Mouse (Mus musculus): ENCODE measurements at regions not wholly inside any gene's neighbourhood (a gene's known extent, or its start where the extent isn't known, plus 50 kb on each side); places are given as distances from the start of the nearest gene placed in this dataset.

GRCm38 (mm10) chr3:143340032-143340431, 458.2 kb upstream of the Pkn2 start:
- Histone ChIP-seq H3K27me3 (ENCODE audit: control insufficient read depth, insufficient read depth, low read length) (no peaks in the 10 kb centered on the region), H3K4me2 (ENCODE audit: low read depth) (no peak overlapping the region), H3K27ac (no peak overlapping the region), H3K4me1 (replicated peaks; ENCODE audit: control insufficient read depth in 2 of 2, insufficient read depth in 2 of 2, low read length in 1 of 2) (no peaks in the 10 kb centered on the region), H3K9ac (replicated peaks) (no peak overlapping the region), H3K4me3 (ENCODE audit: insufficient read depth in 1 of 2, low read depth in 2 of 2, low read length in 2 of 2) (no peak overlapping the region), H3K36me3 (replicated peaks; ENCODE audit: control insufficient read depth, insufficient read depth, low read depth) (no peaks in the 10 kb centered on the region), H3K9me3 (ENCODE audit: control insufficient read depth, low read length) (no peaks in the 10 kb centered on the region)
- no peak for TF ChIP-seq CTCF (IDR thresholded peaks at IDR 0.05; ENCODE audit: low read depth)
- no peak for TF ChIP-seq EP300 (IDR thresholded peaks at IDR 0.05; ENCODE audit: low read depth)
- DNase-seq (ENCODE audit: low read depth in 3 of 3, low spot score in 3 of 3): no peak
- WGBS (ENCODE audit: insufficient replicate concordance): 68% methylated on average over 7 of the region's 7 CpGs
- ATAC-seq (ENCODE audit: insufficient read depth): no peak

GRCm38 (mm10) chr3:143333339-143333738, 451.5 kb upstream of the Pkn2 start:
- no peaks in the 10 kb centered on the region for H3K36me3 ChIP-seq (replicated peaks; ENCODE audit: control insufficient read depth, insufficient read depth, low read depth)
- no peak overlapping the region for H3K27ac ChIP-seq
- H3K4me2 ChIP-seq (ENCODE audit: low read depth): no peak overlapping the region
- no peaks in the 10 kb centered on the region for H3K9me3 ChIP-seq (ENCODE audit: control insufficient read depth, low read length)
- H3K4me3 ChIP-seq (ENCODE audit: insufficient read depth in 1 of 2, low read depth in 2 of 2, low read length in 2 of 2): no peak overlapping the region
- H3K4me1 ChIP-seq (replicated peaks; ENCODE audit: control insufficient read depth in 2 of 2, insufficient read depth in 2 of 2, low read length in 1 of 2): no peaks in the 10 kb centered on the region
- ATAC-seq (ENCODE audit: insufficient read depth) (no peak), DNase-seq (ENCODE audit: low read depth in 3 of 3, low spot score in 3 of 3) (no peak)
- no peak overlapping the region for H3K9ac ChIP-seq (replicated peaks)
- TF ChIP-seq EP300 (IDR thresholded peaks at IDR 0.05; ENCODE audit: low read depth) (no peak), CTCF (IDR thresholded peaks at IDR 0.05; ENCODE audit: low read depth) (no peak)
- H3K27me3 ChIP-seq (ENCODE audit: control insufficient read depth, insufficient read depth, low read length): no peaks in the 10 kb centered on the region
- 82% methylated on average over 3 of the region's 3 CpGs for WGBS (ENCODE audit: insufficient replicate concordance)

GRCm38 (mm10) chr3:143328521-143328920, 446.7 kb upstream of the Pkn2 start:
- no peak overlapping the region for H3K4me2 ChIP-seq (ENCODE audit: low read depth)
- DNase-seq (ENCODE audit: low read depth in 3 of 3, low spot score in 3 of 3) (no peak), ATAC-seq (ENCODE audit: insufficient read depth) (no peak)
- no peak overlapping the region for H3K9ac ChIP-seq (replicated peaks)
- no peaks in the 10 kb centered on the region for H3K9me3 ChIP-seq (ENCODE audit: control insufficient read depth, low read length)
- H3K27me3 ChIP-seq (ENCODE audit: control insufficient read depth, insufficient read depth, low read length): no peaks in the 10 kb centered on the region
- H3K27ac ChIP-seq: no peak overlapping the region
- H3K4me3 ChIP-seq (ENCODE audit: insufficient read depth in 1 of 2, low read depth in 2 of 2, low read length in 2 of 2): no peak overlapping the region
- no peaks in the 10 kb centered on the region for H3K4me1 ChIP-seq (replicated peaks; ENCODE audit: control insufficient read depth in 2 of 2, insufficient read depth in 2 of 2, low read length in 1 of 2)
- no peaks in the 10 kb centered on the region for H3K36me3 ChIP-seq (replicated peaks; ENCODE audit: control insufficient read depth, insufficient read depth, low read depth)
- no peak for TF ChIP-seq EP300 (IDR thresholded peaks at IDR 0.05; ENCODE audit: low read depth)
- no peak for TF ChIP-seq CTCF (IDR thresholded peaks at IDR 0.05; ENCODE audit: low read depth)

GRCm38 (mm10) chr3:143327652-143328051, 445.8 kb upstream of the Pkn2 start:
- Histone ChIP-seq H3K9ac (replicated peaks) (no peak overlapping the region), H3K9me3 (ENCODE audit: control insufficient read depth, low read length) (no peaks in the 10 kb centered on the region), H3K27me3 (ENCODE audit: control insufficient read depth, insufficient read depth, low read length) (no peaks in the 10 kb centered on the region), H3K27ac (no peak overlapping the region), H3K4me3 (ENCODE audit: insufficient read depth in 1 of 2, low read depth in 2 of 2, low read length in 2 of 2) (no peak overlapping the region), H3K4me2 (ENCODE audit: low read depth) (no peak overlapping the region), H3K36me3 (replicated peaks; ENCODE audit: control insufficient read depth, insufficient read depth, low read depth) (no peaks in the 10 kb centered on the region), H3K4me1 (replicated peaks; ENCODE audit: control insufficient read depth in 2 of 2, insufficient read depth in 2 of 2, low read length in 1 of 2) (no peaks in the 10 kb centered on the region)
- no peak for DNase-seq (ENCODE audit: low read depth in 3 of 3, low spot score in 3 of 3)
- 34% methylated on average over 4 of the region's 4 CpGs for WGBS (ENCODE audit: insufficient replicate concordance)
- TF ChIP-seq EP300 (IDR thresholded peaks at IDR 0.05; ENCODE audit: low read depth) (no peak), CTCF (IDR thresholded peaks at IDR 0.05; ENCODE audit: low read depth) (no peak)
- ATAC-seq (ENCODE audit: insufficient read depth): no peak

GRCm38 (mm10) chr3:143316457-143316856, 434.7 kb upstream of the Pkn2 start:
- 56% methylated on average over 7 of the region's 7 CpGs for WGBS (ENCODE audit: insufficient replicate concordance)
- DNase-seq (ENCODE audit: low read depth in 3 of 3, low spot score in 3 of 3): no peak
- Histone ChIP-seq H3K9me3 (ENCODE audit: control insufficient read depth, low read length) (no peaks in the 10 kb centered on the region), H3K9ac (replicated peaks) (no peak overlapping the region), H3K4me2 (ENCODE audit: low read depth) (no peak overlapping the region), H3K36me3 (replicated peaks; ENCODE audit: control insufficient read depth, insufficient read depth, low read depth) (no peaks in the 10 kb centered on the region), H3K27ac (no peak overlapping the region), H3K4me1 (replicated peaks; ENCODE audit: control insufficient read depth in 2 of 2, insufficient read depth in 2 of 2, low read length in 1 of 2) (no peaks in the 10 kb centered on the region), H3K4me3 (ENCODE audit: insufficient read depth in 1 of 2, low read depth in 2 of 2, low read length in 2 of 2) (no peak overlapping the region), H3K27me3 (ENCODE audit: control insufficient read depth, insufficient read depth, low read length) (no peaks in the 10 kb centered on the region)
- TF ChIP-seq EP300 (IDR thresholded peaks at IDR 0.05; ENCODE audit: low read depth) (no peak), CTCF (IDR thresholded peaks at IDR 0.05; ENCODE audit: low read depth) (no peak)
- no peak for ATAC-seq (ENCODE audit: insufficient read depth)
